Mouse (Mus musculus): ENCODE data around the gene Ugt2b38. TPM values are rescaled to one million over a fixed set of nuclear protein-coding genes. Genes with fewer than 3 reads are reported as not detected.

Gene Ugt2b38
- polyA plus RNA-seq (2014; fragmentation: Illumina TruSeq; extraction: RNeasy Lipid Tissue Mini Kit (QIAGEN cat#74804); ENCODE audit: insufficient read depth, low read depth, low replicate concordance): not detected

DNA sequence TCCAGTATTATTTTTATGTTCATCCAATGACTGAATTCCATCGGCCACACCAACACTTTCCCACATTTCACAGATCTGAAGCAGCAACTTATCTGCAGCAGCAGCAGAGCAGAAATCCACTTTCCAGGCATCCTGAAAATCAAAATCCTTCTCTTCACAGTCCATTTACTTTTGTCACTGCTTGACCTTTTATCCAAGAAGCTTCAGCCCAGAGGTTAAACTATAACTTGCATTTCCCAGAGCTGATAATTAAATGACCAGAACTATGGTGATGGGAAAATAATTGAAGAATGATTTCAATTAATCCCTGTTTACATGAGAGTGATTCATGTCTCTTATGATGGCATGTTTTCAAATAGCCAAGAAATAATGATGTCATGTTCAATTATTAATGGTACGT lies at the start of gene Ugt2b38:
Gene Ugt2b38, minus strand, starts transcription at position 163 of the 400 bp plus-strand sequence.

Other genes starting within 250 kb of the Ugt2b38 start
- gene Ugt2b37, start 169.4 kb downstream of the Ugt2b38 start, polyA plus RNA-seq (2014; fragmentation: Illumina TruSeq; extraction: RNeasy Lipid Tissue Mini Kit (QIAGEN cat#74804); ENCODE audit: insufficient read depth, low read depth, low replicate concordance): not detected
- gene Ugt2a3, start 87.0 kb downstream of the Ugt2b38 start, polyA plus RNA-seq (2014; fragmentation: Illumina TruSeq; extraction: RNeasy Lipid Tissue Mini Kit (QIAGEN cat#74804); ENCODE audit: insufficient read depth, low read depth, low replicate concordance): not detected
- not detected for gene Ugt2a2, start 58.1 kb upstream of the Ugt2b38 start, polyA plus RNA-seq (2014; fragmentation: Illumina TruSeq; extraction: RNeasy Lipid Tissue Mini Kit (QIAGEN cat#74804); ENCODE audit: insufficient read depth, low read depth, low replicate concordance)
- gene Gm43638, start 62.6 kb upstream of the Ugt2b38 start, polyA plus RNA-seq (2014; fragmentation: Illumina TruSeq; extraction: RNeasy Lipid Tissue Mini Kit (QIAGEN cat#74804); ENCODE audit: insufficient read depth, low read depth, low replicate concordance): not detected
- gene Ugt2a1, start 66.7 kb upstream of the Ugt2b38 start, polyA plus RNA-seq (2014; fragmentation: Illumina TruSeq; extraction: RNeasy Lipid Tissue Mini Kit (QIAGEN cat#74804); ENCODE audit: insufficient read depth, low read depth, low replicate concordance): not detected
- gene Sult1b1, start 114.0 kb upstream of the Ugt2b38 start, polyA plus RNA-seq (2014; fragmentation: Illumina TruSeq; extraction: RNeasy Lipid Tissue Mini Kit (QIAGEN cat#74804); ENCODE audit: insufficient read depth, low read depth, low replicate concordance): not detected
- 14.3 TPM for gene Sult1d1, start 144.8 kb upstream of the Ugt2b38 start, polyA plus RNA-seq (2014; fragmentation: Illumina TruSeq; extraction: RNeasy Lipid Tissue Mini Kit (QIAGEN cat#74804); ENCODE audit: insufficient read depth, low read depth, low replicate concordance)
- not detected for gene Sult1e1, start 167.4 kb upstream of the Ugt2b38 start, polyA plus RNA-seq (2014; fragmentation: Illumina TruSeq; extraction: RNeasy Lipid Tissue Mini Kit (QIAGEN cat#74804); ENCODE audit: insufficient read depth, low read depth, low replicate concordance)
- gene Csn1s1, start 242.0 kb upstream of the Ugt2b38 start, polyA plus RNA-seq (2014; fragmentation: Illumina TruSeq; extraction: RNeasy Lipid Tissue Mini Kit (QIAGEN cat#74804); ENCODE audit: insufficient read depth, low read depth, low replicate concordance): not detected

Measured in lung, adult 10 weeks (tissue).